Mouse (Mus musculus) right cerebral cortex, postnatal 14 days (tissue): Measurements from ENCODE around the gene Padi1.

Experiments
- DNase-seq: peaks from one replicate; pipeline ENCODE4 v3.0.0; 2022

Padi1 gene

GRCm38 (mm10) chr4:140860767-140861147, 15.2 kb upstream of the Padi1 start:
- DNase-seq, result no peak

GRCm38 (mm10) chr4:140860125-140860766, 14.7 kb upstream of the Padi1 start:
- no peak for DNase-seq

- DNase-seq, result no peak
Measured at GRCm38 (mm10) chr4:140859291-140859690, 13.7 kb upstream of the Padi1 start.

- DNase-seq, result no peak
Measured at GRCm38 (mm10) chr4:140857813-140858212, 12.2 kb upstream of the Padi1 start.

- DNase-seq, result no peak
Measured at GRCm38 (mm10) chr4:140857041-140857440, 11.5 kb upstream of the Padi1 start.

GRCm38 (mm10) chr4:140855151-140855550, 9.6 kb upstream of the Padi1 start:
- DNase-seq, result no peak

- no peak for DNase-seq
Measured at GRCm38 (mm10) chr4:140854455-140854864, 8.9 kb upstream of the Padi1 start.

GRCm38 (mm10) chr4:140853626-140854025, 8.0 kb upstream of the Padi1 start:
- DNase-seq, result no peak

- DNase-seq, result no peak
Measured at GRCm38 (mm10) chr4:140849310-140849709, 3.7 kb upstream of the Padi1 start.

- no peak for DNase-seq
Measured at GRCm38 (mm10) chr4:140844991-140845390, 587 bp downstream of the Padi1 start.

GRCm38 (mm10) chr4:140843670-140844280, 1.8 kb downstream of the Padi1 start:
- DNase-seq, result no peak

- DNase-seq, result no peak
Measured at GRCm38 (mm10) chr4:140842909-140843308, 2.7 kb downstream of the Padi1 start.

GRCm38 (mm10) chr4:140837879-140838278, 7.7 kb downstream of the Padi1 start:
- DNase-seq, result no peak

- no peak for DNase-seq
Measured at GRCm38 (mm10) chr4:140836208-140836866, 9.2 kb downstream of the Padi1 start.

GRCm38 (mm10) chr4:140835682-140836081, 9.9 kb downstream of the Padi1 start:
- no peak for DNase-seq

GRCm38 (mm10) chr4:140834327-140834934, 11.1 kb downstream of the Padi1 start:
- no peak for DNase-seq

GRCm38 (mm10) chr4:140832821-140833220, 12.8 kb downstream of the Padi1 start:
- no peak for DNase-seq

GRCm38 (mm10) chr4:140831808-140832207, 13.8 kb downstream of the Padi1 start:
- DNase-seq, result no peak

- no peak for DNase-seq
Measured at GRCm38 (mm10) chr4:140827237-140827636, 18.3 kb downstream of the Padi1 start.

- DNase-seq, result no peak
Measured at GRCm38 (mm10) chr4:140825942-140826341, 19.6 kb downstream of the Padi1 start.

- peak; percentile 51 for DNase-seq
Measured at GRCm38 (mm10) chr4:140821988-140822387, 23.6 kb downstream of the Padi1 start.

GRCm38 (mm10) chr4:140817413-140817812, 28.2 kb downstream of the Padi1 start:
- no peak for DNase-seq

- DNase-seq, result no peak
Measured at GRCm38 (mm10) chr4:140815996-140816917, 29.3 kb downstream of the Padi1 start.
